Mouse (Mus musculus): ENCODE measurements around the gene Plekha4. TPM values are rescaled to one million over a fixed set of nuclear protein-coding genes. Genes with fewer than 3 reads are reported as not detected.

Plekha4 gene
- polyA plus RNA-seq, 1 experiment from 2014 or later = 0.43 TPM

DNA sequence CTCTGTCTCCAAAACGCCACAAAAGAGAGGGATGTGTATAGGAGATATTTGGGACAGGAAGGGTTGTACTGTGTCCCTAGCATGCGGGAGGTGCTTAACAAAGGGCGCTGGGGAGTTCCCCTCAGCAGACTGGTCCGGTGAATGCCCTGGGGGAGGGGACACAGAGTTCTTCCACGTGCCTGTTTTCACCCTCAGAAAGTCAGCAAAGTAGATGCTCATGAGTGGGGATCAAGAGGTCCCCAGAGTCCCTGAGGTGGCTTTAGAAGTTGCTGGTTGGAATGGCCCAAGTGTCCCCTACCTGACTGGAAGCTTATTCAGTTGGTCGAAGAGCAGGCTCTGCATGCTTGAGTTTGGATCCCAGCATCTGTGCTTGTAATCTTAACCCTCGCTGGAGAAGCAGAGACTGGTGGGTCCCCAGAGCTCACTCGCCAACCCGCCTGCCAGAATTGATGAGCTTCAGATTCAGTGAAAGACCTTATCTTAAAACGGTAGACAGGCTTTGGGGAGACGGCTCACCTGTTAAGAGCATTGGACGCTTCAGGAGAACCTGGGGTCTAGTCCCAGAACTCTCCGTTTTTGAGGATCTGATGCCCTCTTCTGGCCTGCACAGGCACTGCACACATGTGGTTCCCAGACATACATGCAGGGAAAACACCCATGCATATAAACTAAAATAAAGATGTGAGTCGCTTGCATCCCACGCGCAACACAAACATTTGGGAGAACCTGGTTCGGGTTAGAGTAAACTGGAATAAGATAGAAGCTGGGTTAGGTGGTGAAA lies 34.9 kb downstream of the Plekha4 start:
- Histone ChIP-seq H3K4me1 (replicated peaks) (peaks cover 37% of the 10 kb centered on the region), H3K27me3 (no peaks in the 10 kb centered on the region), H3K9me3 (replicated peaks) (no peaks in the 10 kb centered on the region), H3K4me2 (peak overlapping the region; percentile 63), H3K36me3 (no peaks in the 10 kb centered on the region), H3K27ac (peak overlapping the region; percentile 60), H3K9ac (peak overlapping the region; percentile 52), H3K4me3 (replicated peaks) (peak overlapping the region; percentile 35)
- 13% methylated on average over 17 of the region's 17 CpGs for WGBS (ENCODE audit: insufficient replicate concordance)
- ATAC-seq (ENCODE audit: low read depth) = peak; percentile 49; the same call in 1 of the 2 replicates
- DNase-seq = peak; percentile 66

DNA sequence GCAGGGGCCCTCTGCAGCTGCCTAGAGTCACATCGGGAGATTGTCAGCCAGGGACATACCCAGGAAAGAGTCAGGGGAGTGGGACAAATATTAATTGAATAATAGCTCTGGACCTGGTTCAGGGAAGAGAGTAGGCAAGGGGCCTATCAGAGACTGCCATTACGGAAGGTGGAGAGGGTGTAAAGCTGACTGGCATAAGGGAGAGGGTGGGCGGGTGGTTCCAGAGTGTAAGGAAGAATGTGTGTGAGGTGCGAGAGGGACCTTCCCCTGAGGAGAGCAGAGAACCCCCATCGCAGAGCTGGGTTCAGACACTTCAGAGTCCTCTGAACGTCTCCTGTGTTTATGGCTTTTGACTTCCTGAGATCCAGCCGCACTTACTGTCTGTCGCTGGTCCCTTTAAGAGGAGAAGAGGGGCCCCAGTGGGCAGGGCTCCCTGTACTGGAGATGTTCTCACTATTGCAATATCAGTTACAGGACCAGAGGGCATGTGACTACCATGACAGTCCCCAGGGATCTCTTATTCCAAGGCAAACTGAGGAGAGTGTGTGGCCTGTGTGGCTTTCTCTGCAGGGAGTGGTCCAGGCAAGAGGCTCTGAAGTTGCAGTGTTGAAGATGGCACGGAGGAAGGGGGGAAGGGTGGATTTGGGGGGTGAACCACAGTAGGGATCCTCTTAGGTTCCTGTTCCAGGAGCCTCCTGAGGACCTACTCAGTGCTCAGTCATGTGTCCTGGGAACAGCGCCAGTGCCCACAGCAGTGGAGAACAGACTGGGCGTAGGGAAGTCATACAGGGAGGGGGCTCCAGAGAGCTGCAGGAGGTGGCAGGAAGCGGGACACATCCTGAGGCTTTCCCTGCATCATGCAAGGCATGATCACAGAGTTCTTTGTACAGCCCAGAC lies 35.7 kb downstream of the Plekha4 start:
- Histone ChIP-seq H3K4me2 (peak overlapping the region; percentile 63), H3K9ac (peak overlapping the region; percentile 34), H3K4me1 (replicated peaks) (peaks cover 34% of the 10 kb centered on the region), H3K27ac (peak overlapping the region; percentile 60), H3K27me3 (no peaks in the 10 kb centered on the region), H3K4me3 (replicated peaks) (peak overlapping the region; percentile 35), H3K9me3 (replicated peaks) (no peaks in the 10 kb centered on the region), H3K36me3 (no peaks in the 10 kb centered on the region)
- ATAC-seq (ENCODE audit: low read depth) (peak; percentile 79), DNase-seq (peak; percentile 49)
- 28% methylated on average over 12 of the region's 12 CpGs for WGBS (ENCODE audit: insufficient replicate concordance)

DNA sequence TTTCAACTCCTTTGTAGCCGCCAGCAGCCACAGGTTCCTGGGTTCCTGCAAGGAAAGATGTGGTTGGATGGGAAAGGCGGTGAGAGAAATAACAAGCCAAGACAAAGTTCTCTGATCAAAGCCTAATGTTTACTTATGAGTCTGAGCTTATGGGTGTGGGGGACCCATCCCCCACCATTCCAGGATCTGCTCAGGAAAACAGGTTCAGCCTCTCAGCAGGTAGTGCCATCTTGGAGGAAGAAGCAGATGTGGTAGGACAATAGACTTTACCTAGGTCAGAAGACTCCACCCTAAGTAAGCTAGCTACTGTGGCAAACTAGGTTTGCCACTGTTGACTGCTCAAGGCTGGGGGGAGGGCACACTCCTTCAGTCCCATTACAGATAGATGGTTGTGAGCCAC lies 38.7 kb downstream of the Plekha4 start:
- Histone ChIP-seq H3K9ac (no peak overlapping the region), H3K4me2 (no peak overlapping the region), H3K4me1 (replicated peaks) (peaks cover 62% of the 10 kb centered on the region), H3K27me3 (no peaks in the 10 kb centered on the region), H3K9me3 (replicated peaks) (no peaks in the 10 kb centered on the region), H3K27ac (no peak overlapping the region), H3K4me3 (replicated peaks) (no peak overlapping the region), H3K36me3 (no peaks in the 10 kb centered on the region)
- no peak for ATAC-seq (ENCODE audit: low read depth)
- 67% methylated on average over 2 of the region's 2 CpGs for WGBS (ENCODE audit: insufficient replicate concordance)
- DNase-seq = no peak

DNA sequence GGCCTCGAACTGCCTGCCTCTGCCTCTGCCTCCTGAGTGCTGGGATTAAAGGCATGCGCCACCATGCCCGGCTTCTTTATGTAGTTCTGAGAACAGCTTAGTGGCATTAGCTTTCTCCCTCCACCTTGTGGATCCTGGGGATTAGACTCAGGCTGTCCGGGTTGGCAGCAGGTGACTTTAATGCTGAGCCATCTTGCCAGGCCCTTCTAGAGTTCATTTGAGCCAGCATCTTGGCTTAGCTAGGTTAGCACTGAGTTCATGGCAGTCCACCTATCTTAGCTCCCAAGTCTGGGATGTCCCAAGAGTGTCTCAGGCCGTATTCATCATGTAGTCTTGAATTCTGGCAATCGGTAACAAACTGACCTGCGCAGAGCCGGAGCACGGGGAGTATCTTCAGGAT lies 39.3 kb downstream of the Plekha4 start:
- ATAC-seq (ENCODE audit: low read depth) (no peak), DNase-seq (no peak)
- Histone ChIP-seq H3K4me2 (no peak overlapping the region), H3K4me3 (replicated peaks) (no peak overlapping the region), H3K9ac (no peak overlapping the region), H3K4me1 (replicated peaks) (peaks cover 64% of the 10 kb centered on the region), H3K36me3 (no peaks in the 10 kb centered on the region), H3K9me3 (replicated peaks) (no peaks in the 10 kb centered on the region), H3K27me3 (no peaks in the 10 kb centered on the region), H3K27ac (no peak overlapping the region; the same call in 1 of the 2 replicates)
- 84% methylated on average over 9 of the region's 9 CpGs for WGBS (ENCODE audit: insufficient replicate concordance)

DNA sequence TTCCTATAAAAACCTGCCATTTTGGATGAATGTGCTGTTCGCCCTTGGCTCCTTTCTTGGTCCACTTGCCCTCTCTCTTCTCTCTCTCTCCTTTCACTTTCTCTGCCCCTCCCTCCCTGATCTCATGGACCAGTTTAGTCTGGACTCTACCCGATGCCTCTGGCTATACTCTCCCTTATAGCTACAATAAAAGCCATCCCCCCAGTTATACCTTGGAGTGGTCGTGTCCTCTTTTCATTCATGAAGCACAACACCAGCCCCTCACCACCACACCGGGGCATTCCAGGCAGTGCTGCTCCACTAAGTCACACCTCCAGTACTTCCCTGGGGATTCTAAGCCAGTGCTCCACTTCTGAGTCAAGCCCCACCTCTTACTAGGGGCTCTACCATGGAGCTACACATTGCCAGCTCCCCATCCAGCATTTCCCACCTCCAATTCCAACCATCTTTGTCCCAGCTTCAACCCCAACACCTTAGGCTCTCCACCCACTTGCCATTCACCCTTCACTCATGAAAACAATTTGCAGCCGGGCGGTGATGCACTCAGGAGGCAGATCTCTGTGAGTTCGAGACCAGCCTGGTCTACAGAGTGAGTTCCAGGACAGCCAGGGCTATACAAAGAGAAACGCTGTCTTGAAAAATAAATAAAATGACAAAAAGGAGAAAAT lies 41.1 kb downstream of the Plekha4 start:
- WGBS (ENCODE audit: insufficient replicate concordance) = 66% methylated on average over 8 of the region's 8 CpGs
- H3K27me3 ChIP-seq = no peaks in the 10 kb centered on the region
- peak overlapping the region; percentile 88 for H3K27ac ChIP-seq
- ATAC-seq (ENCODE audit: low read depth) = no peak
- no peak for DNase-seq
- H3K4me2 ChIP-seq = peak overlapping the region; percentile 97
- no peaks in the 10 kb centered on the region for H3K9me3 ChIP-seq (replicated peaks)
- H3K9ac ChIP-seq = peak overlapping the region; percentile 69
- peak overlapping the region; percentile 62; the same call in 1 of the 2 replicates for H3K4me3 ChIP-seq (replicated peaks)
- peaks cover 2% of the 10 kb centered on the region; the same call in 1 of the 2 replicates for H3K36me3 ChIP-seq
- H3K4me1 ChIP-seq (replicated peaks) = peaks cover 64% of the 10 kb centered on the region

DNA sequence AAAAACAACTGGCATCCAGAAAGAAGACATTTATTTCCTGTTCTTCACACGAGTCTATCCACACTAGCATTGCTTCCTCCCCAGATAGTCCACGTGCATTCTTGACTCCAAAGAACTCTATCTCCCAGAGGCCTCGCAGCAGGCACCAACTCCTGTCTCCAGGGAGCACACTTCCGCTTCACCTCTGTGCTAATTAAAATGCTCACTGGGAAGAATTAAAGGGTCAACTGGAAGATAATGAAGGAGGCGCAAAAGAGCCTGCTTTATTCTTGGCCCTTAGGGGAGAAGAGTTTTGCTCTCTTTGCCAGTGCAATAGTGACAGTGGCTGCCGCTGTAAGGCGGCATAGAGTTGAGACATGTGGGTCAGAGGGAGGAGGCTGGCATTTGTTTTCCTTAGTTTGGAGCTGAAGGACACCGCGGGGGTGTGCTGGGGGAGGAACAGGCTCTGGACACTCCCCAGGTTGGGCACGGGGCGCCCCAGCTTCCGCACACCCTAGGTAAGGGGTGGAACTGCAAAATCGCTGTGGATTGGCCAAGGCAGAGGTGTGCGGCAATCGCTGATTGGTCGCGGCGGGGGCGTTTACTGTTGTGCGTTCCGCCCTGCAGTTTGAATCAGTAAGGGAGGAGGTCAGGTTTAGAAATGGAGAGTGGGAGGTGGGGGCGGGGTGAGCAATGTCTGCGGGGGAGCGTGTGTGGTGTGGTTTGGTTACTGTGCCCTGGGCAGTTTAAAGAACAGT lies 41.8 kb downstream of the Plekha4 start:
- WGBS (ENCODE audit: insufficient replicate concordance) = under 1% methylated on average over 24 of the region's 24 CpGs
- DNase-seq = peak; percentile 81

DNA sequence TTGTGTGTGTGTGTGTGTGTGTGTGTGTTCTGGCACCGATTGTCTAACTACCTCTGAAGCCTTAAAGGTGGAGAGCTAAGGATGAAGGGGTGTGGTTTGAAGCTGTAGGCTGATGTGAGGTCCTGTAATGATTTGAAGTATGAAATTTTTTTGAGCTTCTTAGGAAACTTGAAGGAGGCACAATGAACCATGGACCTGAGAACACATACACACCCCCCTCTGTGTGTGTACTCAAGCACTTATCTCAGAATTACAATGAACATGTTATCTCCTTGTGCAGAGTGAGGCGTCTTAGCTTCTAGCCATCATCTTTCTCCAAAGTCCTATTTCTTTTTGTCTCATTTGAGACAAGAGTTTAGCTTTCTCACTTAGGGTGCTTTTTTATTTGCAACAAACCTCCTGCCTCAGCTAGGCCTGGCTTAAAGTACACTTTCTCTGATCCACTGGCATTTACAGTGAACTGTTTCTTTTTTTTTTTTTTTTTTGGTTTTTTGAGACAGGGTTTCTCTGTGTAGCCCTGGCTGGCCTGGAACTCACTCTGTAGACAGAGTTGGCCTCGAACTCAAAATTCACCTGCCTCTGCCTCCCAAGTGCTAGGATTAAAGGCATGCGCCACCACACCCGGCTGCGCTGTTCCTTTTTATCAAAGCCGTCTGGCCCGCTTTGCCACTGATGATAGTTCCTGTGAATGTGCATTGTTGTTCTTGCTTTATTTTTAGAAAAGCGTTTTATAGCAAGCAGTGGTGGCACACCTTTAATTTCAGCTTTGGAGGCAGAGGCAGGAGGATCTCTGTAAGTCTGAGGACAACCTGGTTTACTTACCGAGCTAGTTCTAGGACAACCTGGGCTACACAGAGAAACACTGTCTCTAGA lies 42.7 kb downstream of the Plekha4 start:
- Histone ChIP-seq H3K9ac (peak overlapping the region; percentile 62), H3K9me3 (replicated peaks) (no peaks in the 10 kb centered on the region), H3K4me3 (replicated peaks) (peak overlapping the region; percentile 62), H3K4me2 (peak overlapping the region; percentile 97), H3K36me3 (peaks cover 5% of the 10 kb centered on the region; the same call in 1 of the 2 replicates), H3K27ac (peak overlapping the region; percentile 88), H3K4me1 (replicated peaks) (peaks cover 72% of the 10 kb centered on the region), H3K27me3 (no peaks in the 10 kb centered on the region)
- DNase-seq (no peak), ATAC-seq (ENCODE audit: low read depth) (peak; percentile 54)
- WGBS (ENCODE audit: insufficient replicate concordance) = 18% methylated on average over 10 of the region's 10 CpGs

More for the DNA sequence above, 41.8 kb downstream of the Plekha4 start:
- H3K4me2 ChIP-seq = peak overlapping the region; percentile 97
- ATAC-seq (ENCODE audit: low read depth) = peak; percentile 93
- H3K27me3 ChIP-seq = no peaks in the 10 kb centered on the region
- no peaks in the 10 kb centered on the region for H3K9me3 ChIP-seq (replicated peaks)
- H3K36me3 ChIP-seq = peaks cover 2% of the 10 kb centered on the region; the same call in 1 of the 2 replicates
- peak overlapping the region; percentile 88 for H3K27ac ChIP-seq
- peak overlapping the region; percentile 62 for H3K4me3 ChIP-seq (replicated peaks)
- peaks cover 64% of the 10 kb centered on the region for H3K4me1 ChIP-seq (replicated peaks)
- peak overlapping the region; percentile 69 for H3K9ac ChIP-seq

DNA sequence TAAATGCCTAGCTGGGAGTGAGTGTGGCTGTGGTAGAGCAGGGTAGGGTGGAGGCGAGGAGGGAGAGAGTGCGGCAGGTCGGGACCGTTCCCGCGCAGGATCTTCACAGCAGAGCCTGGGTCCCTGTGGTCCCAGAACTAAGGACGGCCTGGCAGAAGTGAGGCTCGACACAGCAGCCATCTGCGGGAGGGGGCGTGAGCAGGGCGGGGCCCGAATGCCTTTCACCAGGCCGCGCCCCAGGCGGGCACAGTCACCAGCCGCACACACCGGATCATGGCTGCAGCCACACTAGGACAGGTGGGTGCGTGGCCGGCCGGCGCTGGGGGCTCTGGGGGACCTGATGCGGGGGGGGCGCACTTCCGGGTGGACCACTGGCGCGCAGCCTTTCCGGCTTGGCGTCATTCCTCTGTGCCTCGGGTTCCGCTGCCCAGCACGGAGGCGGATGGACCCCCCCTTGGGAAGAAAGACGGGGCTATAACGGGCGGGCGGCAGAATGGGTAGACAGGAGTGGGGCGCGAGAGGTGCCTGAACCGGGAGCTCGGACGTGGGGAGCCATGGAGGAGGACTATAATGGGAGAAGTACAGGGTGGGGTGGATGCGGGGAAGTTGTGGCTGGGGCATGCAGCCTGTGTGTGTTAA lies 44.1 kb downstream of the Plekha4 start, which contains the start of gene Bcat2:
TSS of gene Bcat2 (plus strand) at position 51 of the 639 bp plus-strand sequence.
- no peaks in the 10 kb centered on the region for H3K9me3 ChIP-seq (replicated peaks)
- peak within 1 kb of the TSS; percentile 97 for H3K4me2 ChIP-seq
- H3K4me1 ChIP-seq (replicated peaks) = peaks cover 76% of the 10 kb centered on the region
- no peaks in the 10 kb centered on the region for H3K27me3 ChIP-seq
- ATAC-seq (ENCODE audit: low read depth) (peak; percentile 64), DNase-seq (peak; percentile 77)
- peaks cover 8% of the 10 kb centered on the region; the same call in 1 of the 2 replicates for H3K36me3 ChIP-seq
- H3K9ac ChIP-seq = peak within 1 kb of the TSS; percentile 88
- peak within 1 kb of the TSS; percentile 88 for H3K27ac ChIP-seq
- H3K4me3 ChIP-seq (replicated peaks) = peak within 1 kb of the TSS; percentile 78
- WGBS (ENCODE audit: insufficient replicate concordance) = 3% methylated on average over 36 of the region's 42 CpGs

DNA sequence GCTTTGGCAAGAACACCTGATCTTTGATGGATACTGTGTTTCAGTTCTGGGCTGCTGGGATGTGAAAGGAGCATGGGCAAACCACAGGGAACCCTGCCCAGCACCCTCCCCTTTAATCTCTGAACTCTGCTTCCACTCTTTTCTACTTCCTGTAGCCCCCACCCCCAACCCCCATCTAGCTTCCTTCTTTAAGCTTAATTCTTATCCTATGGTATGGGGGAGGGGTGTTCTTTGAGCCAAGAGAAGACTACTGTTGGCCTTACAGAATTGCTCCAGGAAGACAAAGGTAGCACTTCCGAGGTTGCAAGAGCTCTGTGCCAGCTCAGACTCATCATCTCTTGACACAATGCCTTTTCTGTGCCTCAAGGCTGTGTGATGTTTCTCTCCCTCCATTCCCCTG lies 45.8 kb downstream of the Plekha4 start:
- Histone ChIP-seq H3K27me3 (no peaks in the 10 kb centered on the region), H3K4me3 (replicated peaks) (0 out of 2 replicates have a peak overlapping the region, but pooled peaks have one; percentile 78), H3K4me1 (replicated peaks) (peaks cover 71% of the 10 kb centered on the region), H3K9ac (peak overlapping the region; percentile 88), H3K36me3 (peaks cover 22% of the 10 kb centered on the region), H3K4me2 (peak overlapping the region; percentile 97), H3K27ac (peak overlapping the region; percentile 88; the same call in 1 of the 2 replicates), H3K9me3 (replicated peaks) (no peaks in the 10 kb centered on the region)
- DNase-seq (no peak), ATAC-seq (ENCODE audit: low read depth) (no peak)
- WGBS (ENCODE audit: insufficient replicate concordance) = 10% methylated on average over 1 of the region's 1 CpGs

Data from liver, embryonic 13.5 days (tissue).